In genomic region chr14:26357242-26357641, GRCm38 (mm10) we compare ENCODE assay signal across 10 mouse cellular contexts.
DNase-seq lines count a peak whose midpoint lies in the region; TF ChIP-seq lines count a peak whose summit lies in the region.
"Had no signal": no experiment of that assay in that cellular context is flagged by ENCODE, and none has a peak within 500 bp of the region (broad histone marks: within the 10 kb centered on the region; RNA-seq: fewer than 3 reads in every experiment).

No protein-coding gene starts in this region.

- H3K36me3 ChIP-seq in kidney, adult 2 months (ENCODE audit: control insufficient read depth, insufficient read depth, low read length): no peaks in the 10 kb centered on the region
- H3K36me3 ChIP-seq: embryonic facial prominence, embryonic 15.5 days had no signal

- peak; percentile 23 for DNase-seq in gastrocnemius, postnatal 10 days
- DNase-seq in gastrocnemius, postnatal 36 days: no peak
- peak; percentile 16 for DNase-seq in embryo, embryonic 11 days
- peak; percentile 44 for DNase-seq in kidney, adult 2 months
- DNase-seq in lung, postnatal 4 days: peak; percentile 28 to 59
- no peak for DNase-seq in layer of hippocampus, postnatal 36 days
- DNase-seq in T-cell, adult 2 months (ENCODE audit: low spot score): no peak
- no peak for DNase-seq in left cerebral cortex, postnatal 4 days

- H3K4me3 ChIP-seq in kidney, adult 2 months (ENCODE audit: insufficient read depth, low read depth, low read length): no peak overlapping the region
- H3K4me3 ChIP-seq: embryonic facial prominence, embryonic 15.5 days had no signal

- intact Hi-C loops in gastrocnemius, postnatal 36 days (cut with DNase I): no loop called here
- intact Hi-C loops in left cerebral cortex, postnatal 4 days (cut with DNase I): no loop called here

- H3K27ac ChIP-seq in kidney, adult 2 months (ENCODE audit: insufficient read depth, low read depth, low read length): no peak overlapping the region
- H3K27ac ChIP-seq: embryonic facial prominence, embryonic 15.5 days had no signal

- no peaks in the 10 kb centered on the region for H3K4me1 ChIP-seq in kidney, adult 2 months (ENCODE audit: control insufficient read depth, insufficient read depth, low read length)

- no peak for TF ChIP-seq CTCF in kidney, adult 2 months (conservative IDR thresholded peaks at IDR 0.05; ENCODE audit: insufficient read depth, insufficient read length, low read depth, low read length)

- WGBS in kidney, adult 2 months: 23% methylated on average over 6 of the region's 6 CpGs

- TF ChIP-seq POLR2A in kidney, adult 2 months (IDR thresholded peaks at IDR 0.05; ENCODE audit: low read depth, low read length): no peak

- no peaks in the 10 kb centered on the region for H3K27me3 ChIP-seq in kidney, adult 2 months (replicated peaks; ENCODE audit: control insufficient read depth, insufficient read depth, low read length)
- H3K27me3 ChIP-seq: CH12.LX; embryonic facial prominence, embryonic 15.5 days had no signal

Comparison
In these comparisons a context has a peak if more than half of its experiments do, and no peak if none do; other contexts are left out.
1. DNase-seq: peak in gastrocnemius, postnatal 10 days (single experiment), embryo, embryonic 11 days (single experiment), kidney, adult 2 months (single experiment) and lung, postnatal 4 days (2 of 2); none in gastrocnemius, postnatal 36 days (0 of 2), layer of hippocampus, postnatal 36 days (0 of 2), T-cell, adult 2 months (single experiment) and left cerebral cortex, postnatal 4 days (single experiment).